Mouse (Mus musculus) frontal cortex, postnatal 10 days (tissue): ENCODE data around the gene Eif5a.
"Not testable (repeated sequence)": the region's sequence is repeated elsewhere in the genome, so short reads cannot be mapped to it uniquely, and the experiment has no call there.

Experiments used
- DNase-seq, 2 experiments: peaks; one replicate each; pipeline ENCODE4 v3.0.0; 2022; ENCODE audit warnings: low spot score in 2 of 2, mixed read lengths in 1 of 2

Eif5a gene

DNA sequence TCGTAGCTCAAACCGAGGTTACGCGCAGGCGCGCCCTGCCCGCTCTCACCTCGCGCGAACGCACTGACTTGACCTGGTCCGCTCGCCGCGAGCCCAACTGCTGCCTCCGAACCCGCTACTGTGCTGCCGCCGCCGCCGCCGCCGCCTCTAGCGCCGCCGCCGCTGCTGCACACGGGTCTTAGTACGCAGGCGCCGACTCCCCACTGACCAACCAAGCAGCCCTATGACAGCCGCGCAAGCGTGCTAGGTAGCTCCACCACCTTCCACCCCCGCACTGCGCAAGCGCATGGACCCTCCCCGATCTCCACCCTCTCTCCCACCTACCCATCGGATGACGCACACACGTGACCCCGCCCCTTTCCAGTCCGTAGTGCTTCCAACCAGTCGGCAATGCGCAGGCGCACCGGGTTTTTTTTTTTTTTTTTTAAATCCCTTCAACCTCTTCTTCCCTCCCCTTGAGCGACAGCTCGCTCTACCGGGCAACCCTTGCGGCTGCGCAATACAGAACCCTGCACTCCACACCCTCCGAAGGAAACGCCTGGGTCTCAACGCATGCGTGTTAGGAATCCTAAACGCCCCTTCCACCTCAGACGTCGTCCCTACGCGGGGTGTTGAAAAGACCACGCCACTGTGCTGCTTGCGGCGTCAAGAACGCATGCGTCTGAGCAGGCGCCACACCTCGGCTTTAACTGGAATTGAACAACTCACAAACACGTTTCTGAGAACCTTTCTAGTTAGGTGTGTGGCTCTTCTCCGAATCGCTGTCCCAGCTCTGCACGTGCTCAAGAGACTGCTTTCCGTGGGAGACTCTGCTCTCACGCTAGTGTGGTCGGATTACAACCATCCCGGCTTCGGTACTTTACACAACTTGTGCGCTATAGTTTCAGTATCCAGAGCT lies at the start of gene Eif5a:
Gene Eif5a, minus strand, starts transcription at position 845 of the 898 bp plus-strand sequence.
- peak; percentile 100 for DNase-seq

DNA sequence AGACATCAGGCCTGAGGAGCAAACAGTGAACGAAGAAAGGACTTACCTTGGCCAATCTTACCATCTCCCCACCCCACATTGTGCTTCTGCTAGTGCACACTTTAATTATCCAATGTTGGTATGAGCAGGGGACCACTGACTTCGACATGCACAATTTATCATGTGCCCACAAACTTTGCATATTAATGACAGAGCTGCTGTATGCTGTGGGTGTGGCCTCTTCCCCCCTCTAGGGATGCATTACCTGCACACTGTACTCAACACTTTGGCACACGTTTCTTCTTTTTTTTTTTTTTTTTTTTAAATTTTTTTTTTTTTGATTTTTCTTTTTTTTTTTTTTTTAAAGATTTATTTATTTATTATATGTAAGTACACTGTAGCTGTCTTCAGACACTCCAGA lies 49.0 kb upstream of the Eif5a start:
- no peak for DNase-seq

DNA sequence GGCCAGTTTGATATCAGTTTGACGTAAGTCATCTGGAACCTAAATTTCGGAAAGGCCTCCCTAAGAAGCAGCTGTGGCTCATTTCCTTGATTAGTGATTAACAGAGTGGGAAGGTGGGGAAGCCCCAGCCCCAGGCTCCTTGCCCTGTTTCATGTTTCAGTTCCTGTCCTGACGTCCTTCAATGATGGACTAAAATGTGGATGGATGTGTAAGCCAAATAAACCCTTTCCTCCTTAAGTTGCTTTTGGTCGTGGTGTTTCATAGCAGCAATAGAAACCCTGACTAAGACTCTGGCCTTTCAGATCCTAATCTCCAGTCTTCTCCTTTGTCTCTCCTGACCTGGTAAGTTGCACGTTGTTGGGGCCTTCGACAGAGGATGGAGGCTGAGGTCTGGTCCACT lies 48.5 kb upstream of the Eif5a start:
- no peak for DNase-seq

DNA sequence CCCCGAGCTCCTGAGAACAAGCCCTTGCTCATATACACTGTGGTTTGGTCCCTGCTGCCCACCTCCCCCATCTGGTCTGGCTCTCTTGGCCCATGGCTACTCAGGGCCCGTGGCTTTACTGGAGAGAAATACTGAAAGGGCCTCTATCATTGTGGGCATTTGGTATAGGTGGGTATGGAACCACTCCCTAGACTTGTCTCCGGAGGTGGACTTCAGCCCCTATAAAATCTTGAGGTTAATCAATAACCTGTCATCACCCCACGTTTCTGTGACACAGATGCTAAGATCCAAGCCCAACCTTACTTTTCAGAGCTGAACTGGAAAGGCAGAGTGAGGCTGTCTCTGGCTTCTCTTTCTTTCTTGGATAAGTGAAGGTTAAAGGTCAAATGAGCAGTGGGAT lies 47.0 kb upstream of the Eif5a start:
- DNase-seq = no peak

DNA sequence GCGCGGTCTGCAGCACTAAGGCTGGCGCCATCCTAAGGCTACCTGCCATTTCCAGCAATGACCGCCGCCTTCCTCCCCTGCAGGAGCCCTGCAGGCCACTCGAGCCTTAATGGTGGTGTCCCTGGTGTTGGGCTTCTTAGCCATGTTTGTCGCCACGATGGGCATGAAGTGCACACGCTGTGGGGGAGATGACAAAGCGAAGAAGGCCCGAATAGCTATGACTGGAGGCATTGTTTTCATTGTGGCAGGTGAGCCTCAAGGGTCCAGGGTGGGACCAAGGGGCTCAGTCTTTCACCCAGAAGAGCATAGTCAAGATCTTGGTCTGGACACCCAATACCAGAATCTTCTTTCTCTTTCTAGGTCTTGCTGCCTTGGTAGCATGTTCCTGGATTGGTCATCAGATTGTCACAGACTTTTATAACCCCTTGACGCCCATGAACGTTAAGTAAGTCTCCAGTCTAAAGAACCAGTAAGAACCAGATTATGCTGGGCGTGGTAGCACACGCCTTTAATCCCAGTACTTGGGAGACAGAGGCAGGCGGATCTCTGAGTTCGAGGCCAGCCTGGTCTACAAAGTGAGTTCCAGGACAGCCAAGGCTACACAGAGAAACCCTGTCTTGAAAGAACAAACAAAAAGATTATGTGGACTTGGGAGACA lies 45.2 kb upstream of the Eif5a start:
- no peak for DNase-seq

DNA sequence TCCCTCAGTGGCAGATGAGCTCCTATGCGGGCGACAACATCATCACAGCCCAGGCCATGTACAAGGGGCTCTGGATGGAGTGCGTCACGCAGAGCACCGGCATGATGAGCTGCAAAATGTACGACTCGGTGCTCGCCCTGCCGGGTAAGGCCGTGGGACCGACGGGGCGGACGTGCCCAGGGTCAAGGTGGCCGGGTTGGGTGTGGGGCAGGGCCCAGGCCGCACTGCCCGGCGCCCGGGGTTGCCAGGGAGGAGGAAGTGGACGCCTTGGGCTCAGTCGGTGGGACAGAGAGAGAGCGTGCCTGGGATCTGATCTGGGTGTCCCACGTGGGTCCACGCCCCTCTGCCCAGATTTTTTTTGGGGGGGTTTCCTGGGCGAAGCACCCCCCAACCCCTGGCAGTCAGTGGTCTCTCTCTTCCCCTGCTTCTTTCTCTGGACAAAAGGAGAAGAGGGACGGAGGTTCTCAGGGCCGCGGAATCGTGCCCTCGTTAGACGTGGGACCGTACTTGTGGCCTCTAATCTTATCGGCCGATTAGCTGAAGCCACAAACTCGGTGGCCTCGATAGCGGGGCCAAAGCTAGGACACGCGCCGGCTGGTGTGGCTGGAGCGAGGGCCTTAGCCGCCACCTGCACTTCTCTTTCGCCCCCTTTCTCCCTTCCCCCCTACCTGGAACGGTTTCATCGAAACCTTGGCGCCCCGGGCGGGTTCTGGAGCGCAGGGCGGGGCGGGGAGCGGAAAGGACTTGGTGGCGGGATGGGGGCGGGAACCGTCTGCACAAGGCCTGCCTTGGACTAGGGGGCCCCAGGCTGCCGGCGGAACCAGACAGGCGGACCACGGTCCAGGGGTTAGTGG lies 44.5 kb upstream of the Eif5a start:
- DNase-seq = no peak

DNA sequence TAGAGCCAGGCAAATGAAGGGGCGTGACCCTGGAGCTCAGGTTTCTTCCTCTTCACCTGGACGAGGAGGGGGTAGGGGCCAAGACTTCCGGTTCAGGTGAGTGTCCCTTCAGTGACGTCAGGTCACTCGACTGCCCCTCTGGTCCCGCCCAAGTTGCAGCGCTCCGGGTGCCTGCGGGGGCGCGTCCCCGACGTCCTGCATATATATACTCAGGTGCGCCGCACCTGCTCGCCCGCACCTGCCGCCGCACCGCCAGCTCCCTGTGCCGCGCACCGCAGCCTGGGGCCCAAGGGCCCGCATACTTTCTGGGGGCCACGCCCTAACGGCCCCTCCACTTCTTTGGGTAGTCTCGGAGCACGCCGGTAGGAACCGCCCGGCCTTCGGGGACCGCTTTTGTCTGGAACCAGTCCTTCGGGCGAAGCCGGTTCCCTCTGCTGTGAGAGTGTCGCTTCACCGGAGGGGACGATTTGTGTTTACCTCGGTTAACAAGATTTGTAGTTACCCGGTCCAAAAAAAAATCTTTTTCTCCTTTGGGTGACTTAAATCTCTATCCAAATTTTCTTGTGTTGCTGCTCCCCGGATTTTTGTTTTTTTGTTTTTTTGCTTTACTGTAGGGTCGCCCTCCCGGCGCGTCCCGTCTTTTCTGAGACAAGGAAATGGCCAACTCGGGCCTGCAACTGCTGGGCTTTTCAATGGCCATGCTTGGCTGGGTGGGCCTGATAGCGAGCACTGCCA lies 43.7 kb upstream of the Eif5a start:
- DNase-seq = no peak

DNA sequence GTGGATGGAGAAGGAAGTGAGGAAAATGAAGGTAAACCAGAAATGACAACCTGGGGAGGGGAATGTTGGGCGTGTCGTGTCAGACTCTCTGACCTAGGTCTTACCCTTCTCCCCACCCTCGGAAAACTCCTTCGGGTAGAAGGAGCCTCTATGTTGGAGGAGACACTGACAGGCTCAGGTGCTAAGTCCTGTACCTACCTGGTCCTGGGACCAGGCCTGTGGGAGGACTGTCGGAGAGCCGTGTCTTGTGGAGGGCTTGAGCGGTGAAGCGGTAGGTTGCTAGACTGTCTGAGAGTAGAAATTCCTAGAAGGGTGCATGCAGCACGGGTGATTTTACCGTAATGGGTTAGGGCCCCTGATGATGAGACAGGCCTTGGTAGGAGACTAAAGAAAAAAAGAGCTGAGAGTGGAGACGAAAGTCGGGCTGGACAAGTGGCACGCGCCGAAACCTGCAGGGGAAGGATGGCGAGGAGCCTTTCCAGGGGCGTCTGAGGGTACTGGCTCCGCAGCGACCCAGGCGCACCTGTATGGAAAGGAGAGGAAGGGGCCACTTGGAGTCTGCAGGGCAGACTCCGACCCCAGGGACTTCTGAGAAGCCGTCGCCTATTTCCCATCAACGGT lies 43.0 kb upstream of the Eif5a start, which contains the start of gene Cldn7:
Gene Cldn7, plus strand, starts transcription at position 130 of the 621 bp plus-strand sequence.
- no peak for DNase-seq

DNA sequence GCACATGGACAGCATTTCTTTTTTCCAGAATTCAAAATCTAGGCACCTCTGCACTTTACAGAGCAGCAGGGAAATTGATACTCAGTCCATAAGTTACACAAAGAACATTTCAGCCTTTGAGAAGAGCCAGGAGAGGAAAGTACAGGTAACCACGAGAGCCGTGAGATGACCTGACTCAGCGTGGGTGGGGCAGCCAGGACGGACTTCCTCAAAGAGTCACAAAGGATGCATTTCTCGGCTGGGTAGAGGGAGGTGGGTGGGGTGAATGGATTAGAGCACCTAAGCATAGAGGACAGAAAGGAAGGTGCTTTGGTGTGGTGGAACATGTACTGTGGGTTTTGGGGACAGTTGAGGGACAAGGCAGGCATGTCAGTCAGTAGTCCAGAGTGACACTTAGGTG lies 40.1 kb upstream of the Eif5a start:
- DNase-seq = no peak

DNA sequence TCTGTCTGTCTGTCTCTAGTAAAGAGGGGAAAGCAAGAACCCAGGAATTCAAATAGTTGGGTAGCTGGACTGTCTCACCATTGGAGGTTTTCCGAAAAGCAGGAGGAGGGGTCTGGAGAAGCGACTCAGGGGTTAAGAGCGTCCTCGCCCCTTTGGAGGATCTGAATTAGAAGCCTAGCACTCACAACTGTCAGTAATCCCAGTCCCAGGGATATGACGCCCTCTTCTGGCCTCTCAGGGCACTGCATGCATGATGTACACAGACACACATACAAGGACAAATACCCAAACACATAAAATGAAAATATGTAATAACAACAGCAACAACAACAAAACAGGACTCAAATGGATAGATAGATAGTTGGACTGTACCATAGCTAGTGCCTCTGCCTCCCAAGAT lies 38.9 kb upstream of the Eif5a start:
- no peak for DNase-seq

DNA sequence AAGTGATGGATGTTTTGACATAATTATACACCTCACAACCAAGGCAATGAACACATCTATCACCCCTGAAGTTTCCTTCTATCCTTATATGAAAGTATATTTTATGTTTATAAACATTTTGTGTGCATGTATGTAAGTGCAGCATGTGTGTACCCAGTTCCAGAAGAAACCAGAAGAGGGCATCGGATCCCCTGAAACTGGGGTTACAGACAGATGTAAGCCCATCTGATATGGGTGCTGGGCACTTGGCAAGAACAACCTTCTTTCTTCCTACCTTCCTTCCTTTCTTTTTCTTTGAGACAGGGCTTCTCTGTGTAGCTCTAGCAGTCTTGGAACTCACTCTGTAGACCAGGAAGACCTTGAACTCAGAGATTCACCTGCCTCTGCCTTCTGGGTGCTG lies 34.5 kb upstream of the Eif5a start:
- no peak for DNase-seq

DNA sequence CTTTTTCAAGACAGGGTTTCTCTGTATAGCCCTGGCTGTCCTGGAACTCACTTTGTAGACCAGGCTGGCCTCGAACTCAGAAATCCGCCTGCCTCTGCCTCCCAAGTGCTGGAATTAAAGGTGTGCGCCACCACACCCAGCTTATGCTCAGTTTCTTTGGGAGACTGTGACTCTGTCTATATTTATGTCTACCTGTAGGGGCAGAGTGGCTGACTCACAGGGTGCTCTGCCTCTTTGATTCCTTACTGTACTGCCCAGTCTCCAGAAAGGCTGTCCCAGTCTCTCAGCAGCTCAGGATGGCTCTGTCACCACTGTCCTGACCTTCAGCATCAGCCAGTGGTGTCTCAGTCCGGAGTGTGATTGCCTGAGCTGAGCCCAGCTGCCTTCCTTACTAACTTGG lies 33.9 kb upstream of the Eif5a start:
- DNase-seq = not testable (repeated sequence)

DNA sequence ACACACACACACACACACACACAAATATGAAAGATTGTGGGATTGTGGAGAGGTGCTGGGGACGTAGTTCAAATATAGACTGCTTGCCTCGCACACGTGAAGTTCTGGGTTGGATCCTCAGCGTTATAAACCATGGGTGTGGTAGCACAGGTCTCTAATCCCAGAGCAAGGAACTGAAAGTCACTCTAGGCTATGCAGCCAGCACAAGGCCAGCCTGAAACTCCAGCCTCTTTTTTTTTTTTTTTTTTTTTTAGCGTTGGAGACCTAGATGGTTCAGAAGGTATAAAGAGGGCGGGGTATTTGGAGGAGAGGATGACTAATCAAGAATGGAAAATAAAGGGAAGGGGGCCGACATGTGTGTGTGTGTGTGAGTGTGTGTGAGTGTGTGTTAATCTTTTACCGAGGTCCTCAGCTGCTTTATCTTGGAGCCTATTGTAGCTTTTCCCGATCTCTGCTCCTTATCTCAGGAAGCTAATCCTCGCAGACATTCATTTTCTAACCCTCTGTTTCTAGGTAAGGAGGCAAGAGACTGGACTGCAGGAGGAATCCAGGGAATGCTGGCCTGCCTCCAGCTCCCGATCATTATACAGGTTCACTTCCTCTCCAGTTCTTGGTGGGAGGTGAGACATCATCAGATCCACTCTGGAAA lies 31.6 kb upstream of the Eif5a start:
- DNase-seq = no peak

DNA sequence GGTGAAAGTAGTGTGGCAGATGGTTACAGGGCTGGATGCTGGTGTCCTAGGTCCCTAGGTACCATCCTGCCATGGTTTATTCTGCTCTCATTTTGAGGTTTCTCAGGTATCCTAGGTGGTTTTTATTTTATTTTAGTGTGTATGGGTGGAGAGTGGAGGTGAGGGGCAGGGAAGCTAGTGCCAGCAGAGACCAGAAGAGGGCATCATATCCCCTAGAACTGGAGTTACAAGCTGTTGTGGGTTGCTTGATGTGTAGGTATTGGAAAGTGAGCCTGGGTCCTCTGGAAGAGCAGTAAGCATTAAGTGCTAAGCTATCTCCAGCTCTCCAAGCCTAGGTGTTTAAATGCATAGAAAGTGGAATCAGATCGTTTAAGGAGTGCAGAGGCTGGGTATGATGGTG lies 30.5 kb upstream of the Eif5a start:
- DNase-seq = no peak

DNA sequence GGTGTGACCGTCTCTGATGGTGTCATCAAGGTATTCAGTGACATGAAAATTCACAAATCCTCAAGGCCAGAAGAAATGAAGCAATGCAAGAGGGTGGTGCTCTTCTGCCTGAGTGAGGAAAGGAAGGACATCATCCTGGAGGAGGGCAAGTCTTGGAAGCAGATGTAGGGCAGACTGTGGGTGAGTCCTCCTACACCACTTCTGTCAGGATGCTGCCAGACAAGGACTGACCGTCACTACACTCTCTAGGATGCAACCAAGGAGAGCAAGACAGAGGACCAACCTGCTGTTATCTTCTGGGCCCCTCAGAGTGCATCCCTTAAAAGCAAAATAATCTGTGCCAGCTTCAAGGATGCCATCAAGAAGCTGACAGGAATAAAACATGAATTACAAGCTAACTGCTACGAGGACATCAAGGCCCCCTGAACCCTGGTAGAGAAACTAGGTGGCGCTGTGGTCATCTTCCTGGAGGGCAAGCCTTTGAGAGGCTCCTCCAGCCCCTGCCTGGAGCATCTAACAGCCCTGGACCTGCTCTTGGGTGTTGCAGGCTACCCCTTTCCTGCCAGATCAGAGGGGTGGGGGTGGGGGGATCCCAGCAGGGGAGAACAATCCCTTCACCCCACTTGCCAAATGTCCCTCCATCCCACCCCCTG lies 29.2 kb upstream of the Eif5a start:
- DNase-seq = no peak

DNA sequence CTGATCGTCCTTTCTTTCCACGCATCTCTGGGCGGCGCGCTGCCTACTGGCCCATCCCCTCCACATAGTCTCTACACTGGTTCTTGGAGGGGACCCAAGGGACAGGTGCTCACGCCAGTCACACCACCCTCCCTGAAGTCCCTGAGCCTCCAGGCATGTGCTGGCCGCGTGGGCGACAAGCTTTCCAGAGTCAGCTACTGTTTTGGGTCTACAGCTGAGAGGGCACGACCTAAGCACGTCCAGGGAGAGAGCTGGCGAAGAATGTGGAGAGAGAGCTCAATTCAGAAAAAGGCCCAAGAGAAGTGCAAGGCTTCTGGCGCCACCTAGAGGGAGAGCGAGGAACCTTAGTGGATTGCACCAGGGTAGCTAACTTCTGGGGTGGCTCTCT lies 27.0 kb upstream of the Eif5a start:
- DNase-seq = peak in 1 of 2 experiments; percentile 69

DNA sequence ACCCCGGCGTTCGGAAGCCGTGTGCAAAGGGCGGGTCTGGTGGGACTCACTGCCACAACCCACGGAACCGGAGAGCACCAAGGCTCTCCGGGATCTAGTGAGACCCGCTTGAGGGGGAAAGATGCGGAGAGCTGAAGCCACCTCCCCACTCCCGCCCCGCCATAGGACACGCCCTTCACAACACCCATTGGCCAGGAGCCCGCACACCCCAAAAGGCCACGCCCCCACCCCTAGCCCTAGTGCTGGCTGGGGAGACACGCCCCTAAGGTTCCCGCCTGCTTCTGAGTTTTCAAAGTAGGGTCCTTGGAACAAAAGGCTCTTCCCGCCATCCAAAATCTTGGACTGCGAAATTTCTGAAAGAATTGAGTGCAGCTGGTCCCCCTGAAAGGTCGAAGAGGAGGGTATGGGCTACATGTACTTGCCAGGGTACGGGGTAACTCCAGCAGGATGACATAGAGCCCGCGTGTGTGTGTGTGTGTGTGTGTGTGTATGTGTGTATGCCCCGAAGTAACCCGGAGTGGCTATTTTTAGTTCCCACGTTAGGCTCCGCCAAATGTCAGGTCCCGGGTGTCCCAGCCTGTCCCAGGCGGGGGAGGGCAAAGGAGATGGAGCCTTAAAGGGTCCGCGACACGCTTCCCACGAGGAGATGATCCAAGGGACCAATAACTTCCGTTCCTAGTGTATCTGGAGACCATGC lies 26.5 kb upstream of the Eif5a start, which contains the start of gene Slc2a4:
Gene Slc2a4, minus strand, starts transcription at position 123 of the 697 bp plus-strand sequence.
- peak; percentile 78 to 79 for DNase-seq

DNA sequence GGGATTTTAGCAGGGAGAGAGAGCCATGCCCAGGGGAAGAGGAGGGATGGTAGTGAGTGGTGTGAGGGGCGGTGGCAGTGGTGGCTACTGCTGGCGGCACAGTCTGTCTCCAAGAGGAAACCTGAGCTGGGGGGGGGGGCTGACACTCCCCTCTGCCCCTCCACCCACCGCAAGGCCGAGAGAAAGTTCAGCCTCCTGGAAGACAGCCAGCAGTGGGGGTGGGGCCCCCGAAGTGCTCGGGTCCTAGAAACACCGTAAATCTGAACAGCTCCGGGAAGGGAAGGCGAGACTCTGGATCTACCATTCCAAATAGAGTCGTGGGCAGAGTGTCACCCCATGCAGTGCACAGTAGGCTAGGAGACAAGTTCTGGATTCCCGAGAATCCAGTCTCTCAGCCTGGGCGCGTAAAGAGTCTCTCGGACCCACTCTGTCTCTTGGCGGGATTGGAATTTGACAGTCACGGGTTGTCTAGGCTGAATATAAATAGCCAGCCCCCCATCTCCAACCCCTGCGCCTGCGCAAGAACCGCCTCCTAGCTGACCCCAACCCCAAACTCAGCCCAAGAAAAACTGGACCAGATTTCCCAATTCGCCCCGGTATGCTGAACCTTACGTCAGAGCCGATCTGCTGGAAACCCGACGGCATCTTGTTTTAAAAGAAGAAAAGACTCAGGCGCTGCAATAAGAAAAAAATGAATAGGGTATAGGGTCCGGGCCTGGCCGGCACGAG lies 25.7 kb upstream of the Eif5a start:
- DNase-seq = no peak
